Comparison of ENCODE assay signal across 9 mouse cellular contexts in genomic region chr17:15535162-15535800, GRCm38 (mm10). TPM values are rescaled to one million over a fixed set of nuclear protein-coding genes. Genes with fewer than 3 reads are reported as not detected.
DNase-seq lines count a peak whose midpoint lies in the region; ATAC-seq and TF ChIP-seq lines count a peak whose summit lies in the region.
"Had no signal": no experiment of that assay in that cellular context is flagged by ENCODE, and none has a peak within 500 bp of the region (broad histone marks: within the 10 kb centered on the region; RNA-seq: fewer than 3 reads in every experiment).

No protein-coding gene starts in this region.

- peaks cover 2% of the 10 kb centered on the region; the same call in 1 of the 2 replicates for H3K27me3 ChIP-seq in forebrain, embryonic 16.5 days (replicated peaks; ENCODE audit: control insufficient read depth, insufficient read depth, low read length)
- H3K27me3 ChIP-seq in forebrain, embryonic 10.5 days (ENCODE audit: poor library complexity, severe bottlenecking) = peaks cover 39% of the 10 kb centered on the region
- H3K27me3 ChIP-seq in liver, adult 2 months (ENCODE audit: control insufficient read depth, insufficient read depth, low read length) = peaks cover 3% of the 10 kb centered on the region
- peaks cover 15% of the 10 kb centered on the region for H3K27me3 ChIP-seq in kidney, embryonic 16.5 days (ENCODE audit: insufficient read depth, low read length)

- no peak overlapping the region for H3K9ac ChIP-seq in forebrain, embryonic 16.5 days (replicated peaks; ENCODE audit: low read depth, low read length)
- no peak overlapping the region for H3K9ac ChIP-seq in liver, adult 2 months (ENCODE audit: low read depth, low read length)
- no peak overlapping the region for H3K9ac ChIP-seq in kidney, embryonic 16.5 days (replicated peaks; ENCODE audit: low read length)

- peak; percentile 28; the same call in 1 of the 2 replicates for ATAC-seq in forebrain, embryonic 16.5 days
- no peak for ATAC-seq in kidney, embryonic 16.5 days (ENCODE audit: low FRiP score, low TSS enrichment)

- H3K79me2 ChIP-seq in liver, adult 2 months (ENCODE audit: control insufficient read depth, insufficient read depth, low read length) = no peaks in the 10 kb centered on the region

- H3K4me3 ChIP-seq in forebrain, embryonic 16.5 days (replicated peaks; ENCODE audit: low read length) = no peak overlapping the region
- no peak overlapping the region for H3K4me3 ChIP-seq in forebrain, embryonic 10.5 days
- H3K4me3 ChIP-seq in liver, adult 2 months (ENCODE audit: insufficient read depth, low read depth, low read length) = no peak overlapping the region
- no peak overlapping the region for H3K4me3 ChIP-seq in kidney, embryonic 16.5 days (ENCODE audit: low read length)

- no peak for DNase-seq in forebrain, embryonic 10.5 days (ENCODE audit: extremely low spot score, low spot score)
- peak; percentile 23 for DNase-seq in liver, adult 2 months (ENCODE audit: extremely low read depth, low read depth, low spot score)
- DNase-seq in liver = no peak
- DNase-seq in brain, embryonic 14.5 days (ENCODE audit: low read depth) = peak; percentile 57
- peak; percentile 49 for DNase-seq in right cerebral cortex, postnatal 25 days
- DNase-seq: lung, adult 2 months had no signal

- WGBS in forebrain, embryonic 16.5 days = 61% methylated on average over 11 of the region's 11 CpGs
- 72% methylated on average over 11 of the region's 11 CpGs for WGBS in forebrain, embryonic 10.5 days
- 64% methylated on average over 11 of the region's 11 CpGs for WGBS in liver, adult 2 months
- WGBS in kidney, embryonic 16.5 days = 62% methylated on average over 11 of the region's 11 CpGs

- TF ChIP-seq CTCF in liver, adult 2 months (IDR thresholded peaks at IDR 0.05; ENCODE audit: low read depth, low read length) = no peak
- TF ChIP-seq CTCF in brain, embryonic 14.5 days (IDR thresholded peaks at IDR 0.05; ENCODE audit: borderline replicate concordance, extremely low read depth, insufficient read depth, insufficient read length) = no peak

- H3K9me3 ChIP-seq in forebrain, embryonic 16.5 days (ENCODE audit: control insufficient read depth, low read length) = no peaks in the 10 kb centered on the region
- no peaks in the 10 kb centered on the region for H3K9me3 ChIP-seq in forebrain, embryonic 10.5 days
- H3K9me3 ChIP-seq in kidney, embryonic 16.5 days (ENCODE audit: low read length) = no peaks in the 10 kb centered on the region
- H3K9me3 ChIP-seq: G1E had no signal

- peaks cover 6% of the 10 kb centered on the region for H3K4me1 ChIP-seq in forebrain, embryonic 16.5 days (replicated peaks; ENCODE audit: control insufficient read depth, insufficient read depth, low read length)
- H3K4me1 ChIP-seq in forebrain, embryonic 10.5 days = peaks cover 13% of the 10 kb centered on the region
- H3K4me1 ChIP-seq in liver, adult 2 months (ENCODE audit: control insufficient read depth, insufficient read depth, low read length) = no peaks in the 10 kb centered on the region; the same call in 1 of the 2 replicates
- no peaks in the 10 kb centered on the region; the same call in 1 of the 2 replicates for H3K4me1 ChIP-seq in kidney, embryonic 16.5 days (ENCODE audit: insufficient read depth, low read length)

- no peaks in the 10 kb centered on the region for H3K36me3 ChIP-seq in forebrain, embryonic 16.5 days (ENCODE audit: control insufficient read depth, insufficient read depth)
- no peaks in the 10 kb centered on the region for H3K36me3 ChIP-seq in forebrain, embryonic 10.5 days (replicated peaks)
- no peaks in the 10 kb centered on the region for H3K36me3 ChIP-seq in liver, adult 2 months (ENCODE audit: control insufficient read depth, insufficient read depth, low read length)
- no peaks in the 10 kb centered on the region for H3K36me3 ChIP-seq in kidney, embryonic 16.5 days (ENCODE audit: insufficient read depth, low read length)
- H3K36me3 ChIP-seq: G1E had no signal

- no peak overlapping the region for H3K27ac ChIP-seq in forebrain, embryonic 16.5 days (ENCODE audit: low read length)
- H3K27ac ChIP-seq in forebrain, embryonic 10.5 days = no peak overlapping the region
- H3K27ac ChIP-seq in liver, adult 2 months (replicated peaks; ENCODE audit: insufficient read depth, low read depth, low read length) = no peak overlapping the region
- H3K27ac ChIP-seq in kidney, embryonic 16.5 days (ENCODE audit: low read length) = no peak overlapping the region

- TF ChIP-seq POLR2A in liver, adult 2 months (IDR thresholded peaks at IDR 0.05; ENCODE audit: extremely low read depth, insufficient read depth, low read length) = no peak
- TF ChIP-seq POLR2A in brain, embryonic 14.5 days (IDR thresholded peaks at IDR 0.05; ENCODE audit: borderline replicate concordance, extremely low read depth, insufficient read depth, insufficient read length, poor library complexity, severe bottlenecking) = no peak

- H3K4me2 ChIP-seq in forebrain, embryonic 16.5 days (ENCODE audit: low read length) = no peak overlapping the region
- H3K4me2 ChIP-seq in kidney, embryonic 16.5 days (replicated peaks; ENCODE audit: low read depth, low read length) = no peak overlapping the region

RNA-seq across cellular contexts. Expression of gene Pdcd2, which starts 8.2 kb away (rescaled TPM):
- polyA plus RNA-seq in forebrain, embryonic 16.5 days (2015; fragmentation: Nextera tagmentation; extraction: Ambion mirVana) = 49.4 and 54.0 TPM in 2 replicates
- 48.2 and 49.6 TPM in 2 replicates for polyA plus RNA-seq in forebrain, embryonic 10.5 days (2016; fragmentation: Nextera tagmentation; extraction: Ambion mirVana)
- total RNA-seq in liver, adult 2 months (2014; rRNA removed) = 25.9 and 32.9 TPM in 2 replicates
- 20.8 and 25.1 TPM in 2 replicates for polyA plus RNA-seq in liver, adult 2 months (2012; rRNA removed)
- polyA plus RNA-seq in brain, embryonic 14.5 days (2012; rRNA removed) = 35.0 and 43.8 TPM in 2 replicates
- polyA plus RNA-seq in kidney, embryonic 16.5 days (2015; fragmentation: Nextera tagmentation; extraction: Ambion mirVana) = 44.5 and 45.4 TPM in 2 replicates

RNA-seq across cellular contexts. Expression of gene Prdm9, which starts 28.9 kb away (rescaled TPM):
- polyA plus RNA-seq in forebrain, embryonic 16.5 days (2015; fragmentation: Nextera tagmentation; extraction: Ambion mirVana) = 1.4 and 2.6 TPM in 2 replicates
- 2.8 and 3.2 TPM in 2 replicates for polyA plus RNA-seq in forebrain, embryonic 10.5 days (2016; fragmentation: Nextera tagmentation; extraction: Ambion mirVana)
- total RNA-seq in liver, adult 2 months (2014; rRNA removed) = 4.9 and 5.4 TPM in 2 replicates
- polyA plus RNA-seq in liver, adult 2 months (2012; rRNA removed) = 1.8 and 2.5 TPM in 2 replicates
- 2.6 and 3.3 TPM in 2 replicates for polyA plus RNA-seq in brain, embryonic 14.5 days (2012; rRNA removed)
- polyA plus RNA-seq in kidney, embryonic 16.5 days (2015; fragmentation: Nextera tagmentation; extraction: Ambion mirVana) = 2.1 and 2.7 TPM in 2 replicates

RNA-seq across cellular contexts. Expression of gene Tbp, which starts 35.6 kb away (rescaled TPM):
- polyA plus RNA-seq in forebrain, embryonic 16.5 days (2015; fragmentation: Nextera tagmentation; extraction: Ambion mirVana) = 71.1 and 72.1 TPM in 2 replicates
- 75.7 and 76.0 TPM in 2 replicates for polyA plus RNA-seq in forebrain, embryonic 10.5 days (2016; fragmentation: Nextera tagmentation; extraction: Ambion mirVana)
- total RNA-seq in liver, adult 2 months (2014; rRNA removed) = 4.9 and 5.5 TPM in 2 replicates
- 20.0 and 25.5 TPM in 2 replicates for polyA plus RNA-seq in liver, adult 2 months (2012; rRNA removed)
- 83.0 and 101 TPM in 2 replicates for polyA plus RNA-seq in brain, embryonic 14.5 days (2012; rRNA removed)
- polyA plus RNA-seq in kidney, embryonic 16.5 days (2015; fragmentation: Nextera tagmentation; extraction: Ambion mirVana) = 52.5 and 58.1 TPM in 2 replicates

RNA-seq across cellular contexts. Expression of gene Psmb1, which starts 35.7 kb away (rescaled TPM):
- 231 and 234 TPM in 2 replicates for polyA plus RNA-seq in forebrain, embryonic 16.5 days (2015; fragmentation: Nextera tagmentation; extraction: Ambion mirVana)
- 275 TPM in 2 replicates for polyA plus RNA-seq in forebrain, embryonic 10.5 days (2016; fragmentation: Nextera tagmentation; extraction: Ambion mirVana)
- total RNA-seq in liver, adult 2 months (2014; rRNA removed) = 212 and 260 TPM in 2 replicates
- 71.2 and 87.0 TPM in 2 replicates for polyA plus RNA-seq in liver, adult 2 months (2012; rRNA removed)
- 162 and 194 TPM in 2 replicates for polyA plus RNA-seq in brain, embryonic 14.5 days (2012; rRNA removed)
- 258 and 270 TPM in 2 replicates for polyA plus RNA-seq in kidney, embryonic 16.5 days (2015; fragmentation: Nextera tagmentation; extraction: Ambion mirVana)

Comparison
In these comparisons a context has a peak if more than half of its experiments do, and no peak if none do; other contexts are left out.
1. DNase-seq: peak in liver, adult 2 months (single experiment), brain, embryonic 14.5 days (single experiment) and right cerebral cortex, postnatal 25 days (single experiment); none in forebrain, embryonic 10.5 days (single experiment) and liver (single experiment).